Mouse (Mus musculus): ENCODE measurements around the gene Epha1.
A peak's percentile ranks its signal among the peaks of the same experiment; 100 is the strongest.

Gene Epha1

GRCm38 (mm10) chr6:42372816-42373547 lies at the start of gene Epha1:
Gene Epha1 (minus strand): TSS chr6:42373268.
- no peak for DNase-seq (ENCODE audit: low read depth, low spot score)

- no peak for DNase-seq (ENCODE audit: low read depth, low spot score)
These were observed 48.4 kb upstream of the Epha1 start for GRCm38 (mm10) chr6:42421439-42421838.

GRCm38 (mm10) chr6:42419443-42419842 lies 46.4 kb upstream of the Epha1 start:
- DNase-seq (ENCODE audit: low read depth, low spot score): no peak

- DNase-seq (ENCODE audit: low read depth, low spot score): no peak
These were observed 32.1 kb upstream of the Epha1 start, which contains the start of gene Tas2r135 for GRCm38 (mm10) chr6:42405134-42405533. Gene Tas2r135 (plus strand): TSS chr6:42405434.

GRCm38 (mm10) chr6:42399938-42400337 lies 26.9 kb upstream of the Epha1 start, which contains the start of gene Tas2r143:
Gene Tas2r143 (plus strand): TSS chr6:42400238.
- no peak for DNase-seq (ENCODE audit: low read depth, low spot score)

GRCm38 (mm10) chr6:42398998-42399397 lies 25.9 kb upstream of the Epha1 start:
- no peak for DNase-seq (ENCODE audit: low read depth, low spot score)

- no peak for DNase-seq (ENCODE audit: low read depth, low spot score)
These were observed 25.2 kb upstream of the Epha1 start for GRCm38 (mm10) chr6:42398285-42398684.

GRCm38 (mm10) chr6:42397041-42397657 lies 24.1 kb upstream of the Epha1 start:
- DNase-seq (ENCODE audit: low read depth, low spot score): no peak

GRCm38 (mm10) chr6:42395960-42396809 lies 23.1 kb upstream of the Epha1 start:
- peak; percentile 94 for DNase-seq (ENCODE audit: low read depth, low spot score)

- no peak for DNase-seq (ENCODE audit: low read depth, low spot score)
These were observed 18.8 kb upstream of the Epha1 start for GRCm38 (mm10) chr6:42391796-42392330.

GRCm38 (mm10) chr6:42385635-42386034 lies 12.6 kb upstream of the Epha1 start:
- no peak for DNase-seq (ENCODE audit: low read depth, low spot score)

GRCm38 (mm10) chr6:42383360-42383759 lies 10.3 kb upstream of the Epha1 start:
- peak; percentile 50 for DNase-seq (ENCODE audit: low read depth, low spot score)

GRCm38 (mm10) chr6:42381916-42382381 lies 8.9 kb upstream of the Epha1 start:
- no peak for DNase-seq (ENCODE audit: low read depth, low spot score)

- no peak for DNase-seq (ENCODE audit: low read depth, low spot score)
These were observed 8.2 kb upstream of the Epha1 start for GRCm38 (mm10) chr6:42381221-42381620.

GRCm38 (mm10) chr6:42380416-42381144 lies 7.5 kb upstream of the Epha1 start:
- DNase-seq (ENCODE audit: low read depth, low spot score): no peak

GRCm38 (mm10) chr6:42379551-42379950 lies 6.5 kb upstream of the Epha1 start:
- no peak for DNase-seq (ENCODE audit: low read depth, low spot score)

GRCm38 (mm10) chr6:42377280-42377679 lies 4.2 kb upstream of the Epha1 start:
- no peak for DNase-seq (ENCODE audit: low read depth, low spot score)

GRCm38 (mm10) chr6:42376504-42377019 lies 3.5 kb upstream of the Epha1 start:
- no peak for DNase-seq (ENCODE audit: low read depth, low spot score)

GRCm38 (mm10) chr6:42376016-42376415 lies 2.9 kb upstream of the Epha1 start:
- DNase-seq (ENCODE audit: low read depth, low spot score): no peak

- no peak for DNase-seq (ENCODE audit: low read depth, low spot score)
These were observed 2.1 kb upstream of the Epha1 start for GRCm38 (mm10) chr6:42375131-42375530.

- DNase-seq (ENCODE audit: low read depth, low spot score): peak; percentile 80
These were observed 1.6 kb upstream of the Epha1 start for GRCm38 (mm10) chr6:42374701-42375100.
